Mouse (Mus musculus) testis, adult 2 months (tissue): ENCODE results near the gene Dnajc4.

Source experiments
- CTCF ChIP-seq: fragments of 200-500 bp; IDR thresholded peaks from 2 replicates; pipeline ENCODE4 v1.5.1; 2012; ENCODE audit warnings: low read depth, mild to moderate bottlenecking, inconsistent platforms, low read length, moderate library complexity; ENCODE audit not compliant: control insufficient read depth, insufficient read depth, insufficient replicate concordance
- POLR2A ChIP-seq: fragments of 200-500 bp; IDR thresholded peaks from 2 replicates; pipeline ENCODE4 v1.6.1; 2012; ENCODE audit warnings: low read depth, mild to moderate bottlenecking, inconsistent platforms, low read length, moderate library complexity; ENCODE audit not compliant: control insufficient read depth

GRCm38 (mm10) chr19:6994489-6994888 is 2.1 kb upstream of the Dnajc4 start:
- TF ChIP-seq CTCF (no peak), POLR2A (no peak)
